Mouse (Mus musculus): Measurements from ENCODE around the gene Usp53.

DNA sequence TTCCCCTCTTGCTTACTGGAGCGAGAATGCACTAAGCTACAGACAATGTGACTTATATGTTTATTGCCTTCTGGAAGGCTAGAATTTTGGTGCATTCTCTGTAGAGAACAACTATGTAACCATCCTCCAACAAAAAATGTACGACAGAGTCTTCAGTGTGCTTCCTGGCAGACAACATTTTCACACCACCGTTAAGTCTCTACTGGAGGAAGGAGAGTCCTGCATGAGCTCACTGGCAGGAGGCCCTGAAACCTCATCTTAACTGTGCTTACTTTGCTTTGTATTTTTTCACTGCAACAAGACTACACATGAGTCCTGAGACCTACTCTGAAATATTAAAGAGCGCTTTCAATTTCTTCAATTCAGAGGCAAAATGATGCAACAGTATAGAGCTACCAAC, 8.9 kb downstream of the Usp53 start:
- TF ChIP-seq POLR2A (IDR thresholded peaks at IDR 0.05; ENCODE audit: borderline replicate concordance, control insufficient read depth, low read depth, low read length) (no peak), CTCF (IDR thresholded peaks at IDR 0.05; ENCODE audit: control insufficient read depth, insufficient read depth, low read length) (no peak)

Measured in bone marrow, adult 2 months (tissue).